Mouse (Mus musculus) midbrain, embryonic 14.5 days (tissue): ENCODE measurements around the gene Gabrg3. TPM values are rescaled to one million over a fixed set of nuclear protein-coding genes. Genes with fewer than 3 reads are reported as not detected.

Experiments used
- ATAC-seq: fragments of 200-750 bp; cut with Nextera tagmentation; 2 replicates; pipeline ENCODE4 v1.8.0; 2017; ENCODE audit warnings: moderate number of reproducible peaks, moderate library complexity; ENCODE audit not compliant: low FRiP score, low TSS enrichment
- DNase-seq: peaks from one replicate; pipeline ENCODE4 v3.0.0-alpha.2; 2015
- H3K27ac ChIP-seq: fragments of 300-500 bp; sonication (generic); replicated peaks from 2 replicates; pipeline ENCODE4 v1.5.1; 2014; ENCODE audit warnings: mild to moderate bottlenecking, low read depth, low read length, moderate library complexity
- H3K27me3 ChIP-seq: fragments of 300-500 bp; sonication (generic); 2 replicates; pipeline ENCODE4 v1.6.1; 2014; ENCODE audit warnings: low read length, control low read depth, mixed read lengths; ENCODE audit not compliant: control insufficient read depth, insufficient read depth
- H3K36me3 ChIP-seq: fragments of 300-500 bp; sonication (generic); 2 replicates; pipeline ENCODE4 v1.6.1; 2014; ENCODE audit warnings: low read length, control low read depth; ENCODE audit not compliant: control insufficient read depth, insufficient read depth
- H3K4me1 ChIP-seq: fragments of 300-500 bp; sonication (generic); 2 replicates; pipeline ENCODE4 v1.6.1; 2014; ENCODE audit warnings: mild to moderate bottlenecking, antibody characterized with exemption, low read length, control low read depth; ENCODE audit not compliant: control insufficient read depth, insufficient read depth
- H3K4me2 ChIP-seq: fragments of 300-500 bp; sonication (generic); 2 replicates; pipeline ENCODE4 v1.6.1; 2014; ENCODE audit warnings: mild to moderate bottlenecking, low read length, moderate library complexity
- H3K4me3 ChIP-seq: fragments of 300-500 bp; sonication (generic); replicated peaks from 2 replicates; pipeline ENCODE4 v1.5.1; 2014; ENCODE audit warnings: low read depth, low read length
- H3K9ac ChIP-seq: fragments of 300-500 bp; sonication (generic); replicated peaks from 2 replicates; pipeline ENCODE4 v1.6.1; 2014; ENCODE audit warnings: mild to moderate bottlenecking, low read length, moderate library complexity
- H3K9me3 ChIP-seq: fragments of 300-500 bp; sonication (generic); 2 replicates; pipeline ENCODE4 v1.6.1; 2016; ENCODE audit warnings: low read length, control low read depth, mixed read lengths; ENCODE audit not compliant: control insufficient read depth
- WGBS: fragments of 180-500 bp; shearing (Covaris S2); extraction: QIAGEN DNeasy Blood & Tissue Kit; methylation state at CpG from one replicate; pipeline ENCODE4 v1.1.7; 2014; 5-methylcytosine and 5-hydroxymethylcytosine counted together
- polyA plus RNA-seq: library from polyadenylated mRNA; unstranded; fragments of >200 nt; fragmentation: Nextera tagmentation; extraction: Ambion mirVana; gene quantifications from 2 replicates; pipeline ENCODE4 v1.2.1, GENCODE M21; 2014

Gabrg3 gene
- polyA plus RNA-seq, 1 experiment from 2014 or later, result 4.6 TPM

DNA sequence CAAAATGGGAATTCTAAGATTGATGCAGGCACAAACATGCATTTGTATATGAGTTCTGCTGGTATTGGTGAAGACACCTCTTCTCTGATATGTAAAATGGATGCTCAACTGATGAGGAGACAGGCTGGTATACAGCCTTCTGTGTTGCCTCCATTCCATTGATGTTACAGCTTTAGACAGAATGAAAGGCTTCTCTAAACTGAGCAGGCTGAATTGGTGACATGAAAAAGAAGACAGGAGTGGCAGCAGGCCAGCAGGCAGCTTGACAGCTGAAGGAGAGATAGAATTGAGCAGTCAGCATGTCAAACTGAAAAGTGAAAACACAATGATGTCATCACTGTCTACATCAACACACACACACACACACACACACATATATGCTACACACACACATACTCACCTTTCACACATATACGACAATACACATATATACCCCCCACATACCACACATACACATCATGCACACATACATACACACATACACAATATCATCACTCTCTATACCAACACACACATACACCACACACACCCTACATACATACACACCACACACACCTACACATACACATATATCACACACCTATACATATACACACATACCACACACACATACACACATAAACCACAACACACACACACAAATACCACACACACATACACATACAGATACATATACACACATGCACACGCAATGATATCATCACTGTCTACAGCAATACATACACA lies 315.4 kb downstream of the Gabrg3 start:
- Histone ChIP-seq H3K4me2 (no peak overlapping the region), H3K9me3 (no peaks in the 10 kb centered on the region), H3K4me1 (no peaks in the 10 kb centered on the region), H3K4me3 (no peak overlapping the region), H3K36me3 (no peaks in the 10 kb centered on the region), H3K27me3 (no peaks in the 10 kb centered on the region), H3K9ac (no peak overlapping the region), H3K27ac (no peak overlapping the region)
- 94% methylated on average over 2 of the region's 2 CpGs for WGBS
- ATAC-seq (no peak), DNase-seq (no peak)

DNA sequence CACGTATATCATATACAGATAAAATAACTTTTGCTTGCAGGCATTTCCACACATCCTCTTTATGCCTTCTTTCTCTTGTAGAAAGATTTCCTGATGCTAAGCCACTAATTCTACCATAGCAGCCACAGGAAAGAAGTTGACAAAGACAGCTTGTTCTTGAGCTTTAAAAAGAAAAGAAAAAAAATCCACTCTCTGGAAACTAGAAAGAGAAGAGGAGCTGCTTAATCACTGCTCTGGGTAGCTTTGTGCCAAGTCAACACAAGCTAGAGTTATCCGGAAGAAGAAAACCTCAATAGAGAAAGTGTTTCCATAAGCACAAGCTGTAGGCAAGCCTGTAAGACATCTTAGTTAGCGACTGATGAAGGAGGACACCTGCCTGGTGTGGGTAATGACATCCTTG lies 321.6 kb downstream of the Gabrg3 start:
- DNase-seq, result no peak
- 90% methylated on average over 3 of the region's 3 CpGs for WGBS
- ATAC-seq, result no peak

DNA sequence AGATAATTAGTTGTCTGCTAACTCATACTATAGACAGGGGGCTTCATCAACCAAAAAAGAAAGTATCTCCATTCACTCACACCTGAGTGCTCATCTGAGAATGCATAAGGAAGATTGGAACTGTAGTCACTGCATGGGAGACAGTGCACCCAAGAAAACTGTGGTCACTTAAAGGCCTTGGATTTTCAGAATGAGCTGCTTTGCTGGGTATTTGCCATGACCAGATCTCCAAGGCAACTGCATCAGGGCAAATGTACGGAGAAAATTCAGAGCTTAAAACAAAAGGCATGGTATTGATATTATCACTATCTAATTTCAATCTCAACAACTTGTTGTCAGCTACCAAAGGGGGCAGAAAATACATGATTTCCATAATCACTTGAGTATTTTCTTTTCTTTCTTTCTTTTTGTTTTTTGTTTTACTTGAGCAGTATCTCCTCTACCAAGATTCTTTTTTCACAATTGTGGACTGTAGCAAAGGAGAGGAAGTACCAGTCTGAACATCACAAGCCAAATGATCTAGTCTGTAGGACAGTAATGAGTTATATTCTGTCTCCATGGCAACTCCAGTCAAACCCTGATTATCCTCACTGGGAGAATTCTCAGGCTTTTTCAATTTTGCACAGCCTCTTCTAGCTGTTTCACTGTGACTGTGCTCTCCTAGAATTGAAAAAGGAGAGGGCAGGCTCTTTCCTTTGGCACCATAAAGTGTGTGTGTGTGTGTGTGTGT lies 335.9 kb downstream of the Gabrg3 start:
- H3K9me3 ChIP-seq, result no peaks in the 10 kb centered on the region
- 60% methylated on average over 1 of the region's 1 CpGs for WGBS
- H3K27ac ChIP-seq, result peak overlapping the region; percentile 52
- H3K9ac ChIP-seq, result no peak overlapping the region
- H3K4me1 ChIP-seq, result no peaks in the 10 kb centered on the region
- H3K36me3 ChIP-seq, result no peaks in the 10 kb centered on the region
- ATAC-seq (peak; percentile 37; the same call in 1 of the 2 replicates), DNase-seq (peak; percentile 62)
- no peaks in the 10 kb centered on the region for H3K27me3 ChIP-seq
- no peak overlapping the region for H3K4me2 ChIP-seq
- no peak overlapping the region for H3K4me3 ChIP-seq

More for the DNA sequence above, 321.6 kb downstream of the Gabrg3 start:
- Histone ChIP-seq H3K4me2 (no peak overlapping the region), H3K9me3 (no peaks in the 10 kb centered on the region), H3K4me1 (no peaks in the 10 kb centered on the region), H3K27me3 (no peaks in the 10 kb centered on the region), H3K27ac (no peak overlapping the region), H3K36me3 (no peaks in the 10 kb centered on the region), H3K4me3 (no peak overlapping the region), H3K9ac (no peak overlapping the region)

DNA sequence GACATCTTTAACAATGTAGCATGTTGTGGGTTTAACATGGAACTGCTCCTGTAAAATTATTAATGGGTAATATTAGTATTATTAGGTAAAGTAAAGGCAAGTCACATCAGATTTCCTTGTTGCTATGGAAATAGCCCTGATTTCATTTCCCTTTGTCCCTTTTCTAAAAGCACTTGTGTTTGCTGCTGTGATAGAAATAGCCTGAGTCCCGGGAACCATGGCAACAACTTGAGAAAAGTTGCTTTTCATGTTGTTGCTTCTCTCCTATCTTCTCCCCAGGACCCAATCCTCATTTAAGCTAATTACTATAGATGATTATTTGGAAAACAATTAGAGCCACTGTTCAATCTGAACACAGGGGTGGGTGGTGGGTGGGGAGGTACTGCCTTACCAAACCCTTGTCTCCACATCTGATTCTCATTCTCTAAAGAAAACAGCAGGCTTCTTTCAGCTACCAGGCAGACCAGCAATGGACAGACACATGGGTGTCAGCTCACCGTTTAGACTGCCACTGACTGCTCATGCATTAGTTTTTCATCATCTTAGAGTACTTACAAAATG lies 349.0 kb downstream of the Gabrg3 start:
- no peak overlapping the region for H3K4me2 ChIP-seq
- WGBS, result 13% methylated on average over 2 of the region's 2 CpGs
- no peaks in the 10 kb centered on the region for H3K27me3 ChIP-seq
- H3K9ac ChIP-seq, result no peak overlapping the region
- DNase-seq (peak; percentile 47), ATAC-seq (no peak)
- no peaks in the 10 kb centered on the region for H3K36me3 ChIP-seq
- no peak overlapping the region for H3K27ac ChIP-seq
- no peaks in the 10 kb centered on the region for H3K4me1 ChIP-seq
- H3K4me3 ChIP-seq, result no peak overlapping the region
- H3K9me3 ChIP-seq, result no peaks in the 10 kb centered on the region

DNA sequence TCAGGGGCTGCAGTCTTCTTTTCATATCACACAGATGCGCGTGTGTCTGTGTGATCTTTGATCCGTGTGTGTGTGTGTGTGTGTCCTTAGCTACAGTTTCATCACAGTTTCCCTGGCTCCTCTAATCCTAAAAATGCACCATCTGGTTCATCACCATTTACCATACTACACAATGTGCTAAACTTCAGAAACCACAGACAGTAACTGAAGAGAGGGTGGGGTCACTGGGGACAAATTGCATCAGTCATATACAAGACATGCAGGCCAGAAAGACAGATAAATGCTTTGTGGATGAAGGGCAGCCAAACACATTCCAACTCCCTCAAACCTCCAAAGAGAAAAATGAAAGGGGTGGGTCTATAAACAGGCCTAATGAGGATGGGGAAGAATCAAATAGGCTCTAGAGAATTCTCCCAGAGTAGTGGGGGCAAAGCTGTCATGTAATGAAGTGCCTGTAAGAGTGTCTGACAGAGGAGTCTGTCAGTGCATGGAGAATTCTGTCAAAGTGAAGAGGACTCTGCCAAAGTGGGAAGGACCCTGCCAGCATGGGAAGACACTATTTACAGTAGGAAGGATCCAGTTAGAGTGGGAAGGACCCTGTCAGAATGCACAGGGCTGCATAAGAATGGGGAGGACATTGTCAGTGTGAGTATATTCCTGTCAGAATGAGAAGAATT lies 386.3 kb downstream of the Gabrg3 start:
- Histone ChIP-seq H3K9ac (no peak overlapping the region), H3K9me3 (no peaks in the 10 kb centered on the region), H3K36me3 (no peaks in the 10 kb centered on the region), H3K27ac (no peak overlapping the region), H3K4me1 (no peaks in the 10 kb centered on the region), H3K4me3 (no peak overlapping the region), H3K27me3 (no peaks in the 10 kb centered on the region), H3K4me2 (no peak overlapping the region)
- WGBS, result 92% methylated on average over 3 of the region's 3 CpGs
- no peak for DNase-seq
- ATAC-seq, result no peak

DNA sequence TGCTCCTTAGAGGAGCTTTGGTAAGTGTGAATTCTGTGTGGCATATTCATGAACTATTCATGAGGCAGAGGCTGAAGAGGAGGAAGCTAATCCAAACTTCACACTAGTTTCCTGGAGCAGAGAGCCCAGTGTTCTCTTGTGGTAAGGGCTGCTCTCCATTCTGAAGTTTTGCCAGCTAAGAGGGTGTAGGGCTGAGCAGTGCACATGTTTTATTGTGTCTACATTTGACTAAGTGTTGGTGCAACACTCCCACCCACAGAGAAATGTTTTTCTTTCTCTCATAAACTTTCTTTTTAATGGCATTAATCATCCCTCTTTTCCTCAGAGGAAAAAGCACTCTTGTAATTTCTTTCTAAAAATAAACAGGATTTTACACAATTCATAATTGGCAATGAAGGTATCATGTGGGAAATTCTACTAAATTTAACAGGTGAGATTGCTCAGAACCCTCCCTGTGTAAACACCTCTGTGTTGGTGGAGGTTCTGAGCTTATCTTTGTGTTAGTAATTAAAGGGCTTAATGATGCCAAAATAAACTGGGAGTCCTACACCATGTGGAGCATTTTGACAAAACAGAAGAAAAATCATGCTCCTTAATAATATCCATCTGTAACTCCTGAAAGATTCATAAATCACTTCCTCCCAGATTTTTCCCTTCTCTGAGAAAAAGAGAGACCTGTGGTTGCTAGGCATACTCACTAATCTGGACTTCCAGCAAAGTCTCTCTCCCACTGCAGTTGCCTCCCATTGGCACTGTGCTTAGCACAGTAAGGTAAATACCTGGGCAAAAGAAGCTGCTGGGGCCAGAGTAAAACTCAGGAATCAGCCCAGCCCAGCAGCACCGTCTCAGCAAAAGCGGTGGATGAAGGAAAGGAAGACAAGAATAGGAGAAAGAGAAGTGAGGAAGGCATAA lies 389.0 kb downstream of the Gabrg3 start:
- Histone ChIP-seq H3K4me1 (no peaks in the 10 kb centered on the region), H3K4me3 (no peak overlapping the region), H3K27me3 (no peaks in the 10 kb centered on the region), H3K9ac (no peak overlapping the region), H3K27ac (no peak overlapping the region), H3K4me2 (no peak overlapping the region), H3K36me3 (no peaks in the 10 kb centered on the region), H3K9me3 (no peaks in the 10 kb centered on the region)
- DNase-seq, result no peak
- ATAC-seq, result no peak
- WGBS, result 98% methylated on average over 2 of the region's 2 CpGs

DNA sequence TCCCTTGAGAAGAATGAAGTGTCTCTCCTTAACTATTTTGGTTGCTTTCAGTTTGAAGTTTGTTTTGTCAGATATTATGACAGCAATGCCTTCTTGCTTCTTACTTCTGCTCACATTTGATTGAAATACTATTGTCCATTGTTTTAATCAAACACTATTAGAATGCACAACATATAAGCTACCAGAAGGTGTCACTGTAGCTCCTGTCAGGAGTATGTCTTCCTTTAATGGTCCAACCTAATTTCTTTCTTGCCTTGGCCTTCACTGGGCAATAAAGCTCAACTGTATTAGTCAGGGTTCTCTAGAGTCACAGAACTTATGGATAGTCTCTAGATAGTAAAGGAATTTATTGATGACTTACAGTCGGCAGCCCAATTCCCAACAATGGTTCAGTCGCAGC lies 440.6 kb downstream of the Gabrg3 start:
- Histone ChIP-seq H3K36me3 (no peaks in the 10 kb centered on the region), H3K4me3 (no peak overlapping the region), H3K27me3 (no peaks in the 10 kb centered on the region), H3K4me2 (no peak overlapping the region), H3K9me3 (no peaks in the 10 kb centered on the region), H3K9ac (no peak overlapping the region), H3K4me1 (no peaks in the 10 kb centered on the region), H3K27ac (no peak overlapping the region)
- WGBS, result 71% methylated on average over 1 of the region's 2 CpGs
- DNase-seq (peak; percentile 75), ATAC-seq (peak; percentile 53; the same call in 1 of the 2 replicates)

DNA sequence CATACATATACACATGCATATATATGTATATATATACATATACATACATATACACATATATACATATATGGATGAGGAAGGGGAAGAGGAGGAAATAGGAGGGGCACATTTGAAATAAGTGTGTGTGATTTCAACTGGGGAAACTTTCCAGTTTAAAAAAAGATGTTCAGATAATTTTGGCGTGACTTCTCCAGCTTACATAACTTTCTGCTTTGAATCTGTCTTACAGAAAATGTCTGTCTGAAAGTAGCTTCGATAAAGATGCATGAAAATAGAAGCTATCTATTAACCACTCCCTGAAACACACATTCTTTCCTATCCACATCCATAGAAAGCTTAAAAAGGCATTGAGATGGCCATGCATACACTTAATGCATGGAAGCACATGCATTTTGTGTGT lies 445.4 kb downstream of the Gabrg3 start:
- no peaks in the 10 kb centered on the region for H3K4me1 ChIP-seq
- H3K27me3 ChIP-seq, result no peaks in the 10 kb centered on the region
- 83% methylated on average over 2 of the region's 2 CpGs for WGBS
- H3K9ac ChIP-seq, result no peak overlapping the region
- H3K4me3 ChIP-seq, result no peak overlapping the region
- no peak overlapping the region for H3K4me2 ChIP-seq
- DNase-seq (no peak), ATAC-seq (no peak)
- no peaks in the 10 kb centered on the region for H3K36me3 ChIP-seq
- H3K27ac ChIP-seq, result no peak overlapping the region
- H3K9me3 ChIP-seq, result no peaks in the 10 kb centered on the region
